Mouse (Mus musculus) heart, adult 9 months (tissue): ENCODE data around the gene Jade2.
A peak's percentile ranks its signal among the peaks of the same experiment; 100 is the strongest.

Source experiments
- DNase-seq, 2 experiments: peaks; one replicate each; pipeline ENCODE4 v3.0.0; 2022; ENCODE audit warnings: low spot score in 2 of 2

Jade2 gene

GRCm38 (mm10) chr11:51857818-51858527 lies 520 bp upstream of the Jade2 start:
- peak; percentile 80 to 83 for DNase-seq

GRCm38 (mm10) chr11:51856616-51857080 lies 805 bp downstream of the Jade2 start:
- peak; percentile 64 to 72 for DNase-seq

- DNase-seq: peak; percentile 67 to 68
Observed at GRCm38 (mm10) chr11:51855818-51856615, 1.4 kb downstream of the Jade2 start.

GRCm38 (mm10) chr11:51854981-51855817 lies 2.3 kb downstream of the Jade2 start:
- peak; percentile 30 to 32 for DNase-seq

- no peak for DNase-seq
Observed at GRCm38 (mm10) chr11:51852595-51852994, 4.9 kb downstream of the Jade2 start.

- DNase-seq: peak in 1 of 2 experiments; percentile 23
Observed at GRCm38 (mm10) chr11:51852091-51852521, 5.3 kb downstream of the Jade2 start.

GRCm38 (mm10) chr11:51850741-51851330 lies 6.6 kb downstream of the Jade2 start:
- no peak for DNase-seq

- DNase-seq: no peak
Observed at GRCm38 (mm10) chr11:51848324-51848723, 9.1 kb downstream of the Jade2 start.

GRCm38 (mm10) chr11:51847902-51848301 lies 9.6 kb downstream of the Jade2 start:
- DNase-seq: no peak

GRCm38 (mm10) chr11:51845981-51846883 lies 11.2 kb downstream of the Jade2 start:
- DNase-seq: no peak

- DNase-seq: no peak
Observed at GRCm38 (mm10) chr11:51844529-51845098, 12.8 kb downstream of the Jade2 start.

- no peak for DNase-seq
Observed at GRCm38 (mm10) chr11:51843898-51844297, 13.6 kb downstream of the Jade2 start.

- no peak for DNase-seq
Observed at GRCm38 (mm10) chr11:51843168-51843567, 14.3 kb downstream of the Jade2 start.

- DNase-seq: no peak
Observed at GRCm38 (mm10) chr11:51841149-51841548, 16.3 kb downstream of the Jade2 start.

GRCm38 (mm10) chr11:51840657-51841056 lies 16.8 kb downstream of the Jade2 start:
- no peak for DNase-seq

GRCm38 (mm10) chr11:51839973-51840372 lies 17.5 kb downstream of the Jade2 start:
- DNase-seq: no peak

GRCm38 (mm10) chr11:51839106-51839505 lies 18.3 kb downstream of the Jade2 start:
- no peak for DNase-seq

- peak in 1 of 2 experiments; percentile 42 for DNase-seq
Observed at GRCm38 (mm10) chr11:51837164-51838153, 20.0 kb downstream of the Jade2 start.

GRCm38 (mm10) chr11:51836506-51836905 lies 20.9 kb downstream of the Jade2 start:
- DNase-seq: no peak
